Mouse (Mus musculus) stomach, embryonic 15.5 days (tissue): Measurements from ENCODE around the gene Pcgf1. TPM values are rescaled to one million over a fixed set of nuclear protein-coding genes. Genes with fewer than 3 reads are reported as not detected.

ENCODE experiments used
- ATAC-seq: fragments of 200-750 bp; cut with Nextera tagmentation; 2 replicates; pipeline ENCODE4 v1.8.0; 2017; ENCODE audit warnings: low read depth, moderate number of reproducible peaks, moderate TSS enrichment; ENCODE audit not compliant: insufficient read depth, low FRiP score
- H3K27ac ChIP-seq: fragments of 300-500 bp; sonication (generic); 2 replicates; pipeline ENCODE4 v1.5.1; 2015; ENCODE audit warnings: mild to moderate bottlenecking, inconsistent platforms
- H3K27me3 ChIP-seq: fragments of 300-500 bp; sonication (generic); replicated peaks from 2 replicates; pipeline ENCODE4 v1.6.1; 2015; ENCODE audit warnings: inconsistent platforms
- H3K36me3 ChIP-seq: fragments of 300-500 bp; sonication (generic); 2 replicates; pipeline ENCODE4 v1.6.1; 2015; ENCODE audit warnings: inconsistent platforms
- H3K4me1 ChIP-seq: fragments of 300-500 bp; sonication (generic); 2 replicates; pipeline ENCODE4 v1.6.1; 2015; ENCODE audit warnings: inconsistent platforms
- H3K4me2 ChIP-seq: fragments of 300-500 bp; sonication (generic); 2 replicates; pipeline ENCODE4 v1.6.1; 2015; ENCODE audit warnings: mild to moderate bottlenecking, inconsistent platforms
- H3K4me3 ChIP-seq: fragments of 300-500 bp; sonication (generic); replicated peaks from 2 replicates; pipeline ENCODE4 v1.5.1; 2015; ENCODE audit warnings: inconsistent platforms
- H3K9ac ChIP-seq: fragments of 300-500 bp; sonication (generic); 2 replicates; pipeline ENCODE4 v1.6.1; 2015; ENCODE audit warnings: inconsistent platforms
- H3K9me3 ChIP-seq: fragments of 300-500 bp; sonication (generic); 2 replicates; pipeline ENCODE4 v1.6.1; 2016; ENCODE audit warnings: inconsistent platforms
- WGBS: fragments of 180-500 bp; shearing (Covaris S2); methylation state at CpG from one replicate; pipeline ENCODE4 v1.1.7; 2015; 5-methylcytosine and 5-hydroxymethylcytosine counted together
- microRNA counts: library from miRNA; unstranded; fragments of <30 nt; microRNA quantifications from one replicate; lab custom pipeline; 2016
- microRNA-seq: library from miRNA; unstranded; fragments of <30 nt; microRNA quantifications from one replicate; pipeline ENCODE4, GENCODE M21; 2016
- polyA plus RNA-seq: library from polyadenylated mRNA; unstranded; fragments of >200 nt; fragmentation: Nextera tagmentation; extraction: Ambion mirVana; gene quantifications from 2 replicates; pipeline ENCODE4 v1.2.1, GENCODE M21; 2015

Pcgf1 gene
- polyA plus RNA-seq, 1 experiment from 2014 or later, result 34.6 TPM

GRCm38 (mm10) chr6:83120930-83121862 is 43.5 kb downstream of the Pcgf1 start, which contains the start of gene Wbp1:
TSS of gene Wbp1 (minus strand) at chr6:83121559.
- Histone ChIP-seq H3K4me3 (peak within 1 kb of the TSS; percentile 59), H3K36me3 (peaks cover 18% of the 10 kb centered on the region), H3K4me1 (peaks cover 53% of the 10 kb centered on the region), H3K9me3 (no peaks in the 10 kb centered on the region), H3K4me2 (peak within 1 kb of the TSS; percentile 97), H3K9ac (peak within 1 kb of the TSS; percentile 75), H3K27ac (peak within 1 kb of the TSS; percentile 98), H3K27me3 (no peaks in the 10 kb centered on the region)
- under 1% methylated on average over 38 of the region's 38 CpGs for WGBS
- ATAC-seq, result peak; percentile 95

- Histone ChIP-seq H3K4me2 (peak overlapping the region; percentile 97), H3K9me3 (no peaks in the 10 kb centered on the region), H3K4me3 (peak overlapping the region; percentile 59), H3K27me3 (no peaks in the 10 kb centered on the region), H3K27ac (peak overlapping the region; percentile 98), H3K9ac (peak overlapping the region; percentile 75), H3K36me3 (peaks cover 13% of the 10 kb centered on the region), H3K4me1 (peaks cover 45% of the 10 kb centered on the region)
- ATAC-seq, result no peak
- under 1% methylated on average over 50 of the region's 52 CpGs for WGBS
Observed at GRCm38 (mm10) chr6:83121863-83122710, 44.4 kb downstream of the Pcgf1 start.

GRCm38 (mm10) chr6:83122961-83123360 is 45.3 kb downstream of the Pcgf1 start:
- Histone ChIP-seq H3K9ac (no peak overlapping the region), H3K4me2 (peak overlapping the region; percentile 97), H3K9me3 (no peaks in the 10 kb centered on the region), H3K4me3 (peak overlapping the region; percentile 59; the same call in 1 of the 2 replicates), H3K36me3 (peaks cover 9% of the 10 kb centered on the region), H3K27me3 (no peaks in the 10 kb centered on the region), H3K27ac (peak overlapping the region; percentile 98; the same call in 1 of the 2 replicates), H3K4me1 (peaks cover 45% of the 10 kb centered on the region)
- ATAC-seq, result no peak
- 79% methylated on average over 5 of the region's 5 CpGs for WGBS

- WGBS, result under 1% methylated on average over 30 of the region's 30 CpGs
- H3K4me1 ChIP-seq, result peaks cover 32% of the 10 kb centered on the region
- H3K9me3 ChIP-seq, result no peaks in the 10 kb centered on the region
- H3K4me3 ChIP-seq, result peak overlapping the region; percentile 71
- ATAC-seq, result 0 out of 2 replicates have a peak, but pooled peaks have one; percentile 3
- peak overlapping the region; percentile 60 for H3K9ac ChIP-seq
- peak overlapping the region; percentile 89 for H3K4me2 ChIP-seq
- no peaks in the 10 kb centered on the region; the same call in 1 of the 2 replicates for H3K36me3 ChIP-seq
- no peaks in the 10 kb centered on the region for H3K27me3 ChIP-seq
- H3K27ac ChIP-seq, result peak overlapping the region; percentile 75
Observed at GRCm38 (mm10) chr6:83124851-83125312, 47.2 kb downstream of the Pcgf1 start.

GRCm38 (mm10) chr6:83125331-83125730 is 47.7 kb downstream of the Pcgf1 start, which contains the start of gene Ino80b:
TSS of gene Ino80b (minus strand) at chr6:83125431.
- peaks cover 28% of the 10 kb centered on the region for H3K4me1 ChIP-seq
- ATAC-seq, result no peak
- no peaks in the 10 kb centered on the region for H3K36me3 ChIP-seq
- peak within 1 kb of the TSS; percentile 89 for H3K4me2 ChIP-seq
- H3K27me3 ChIP-seq, result no peaks in the 10 kb centered on the region
- 22% methylated on average over 5 of the region's 5 CpGs for WGBS
- no peaks in the 10 kb centered on the region for H3K9me3 ChIP-seq
- peak within 1 kb of the TSS; percentile 75 for H3K27ac ChIP-seq
- H3K9ac ChIP-seq, result peak within 1 kb of the TSS; percentile 60
- H3K4me3 ChIP-seq, result peak within 1 kb of the TSS; percentile 71

- no peak overlapping the region for H3K9ac ChIP-seq
- H3K27ac ChIP-seq, result no peak overlapping the region
- no peaks in the 10 kb centered on the region for H3K27me3 ChIP-seq
- H3K36me3 ChIP-seq, result no peaks in the 10 kb centered on the region
- H3K4me1 ChIP-seq, result peaks cover 33% of the 10 kb centered on the region
- no peaks in the 10 kb centered on the region for H3K9me3 ChIP-seq
- H3K4me2 ChIP-seq, result no peak overlapping the region
- ATAC-seq, result no peak
- no peak overlapping the region for H3K4me3 ChIP-seq
- 93% methylated on average over 5 of the region's 5 CpGs for WGBS
Observed at GRCm38 (mm10) chr6:83127419-83127818, 49.8 kb downstream of the Pcgf1 start.

MicroRNAs within 50 kb of the gene (microRNA counts, 519-probe panel; counts per million panel counts)
- microRNA mmu-miR-3470a+mmu-miR-3470b (lab: Ali Mortazavi, UCI), result 1,945 counts per million, percentile 21 among the panel's probes with 10 or more counts

Small RNAs within 50 kb of the gene (microRNA-seq; reads per million reads assigned to microRNA genes)
- gene Mir3470a (not detected), gene Mir7040 (not detected)

Other genes with a start within 250 kb of the Pcgf1 start
- gene Sema4f, start 138.1 kb upstream of the Pcgf1 start, polyA plus RNA-seq, result 2.0 and 2.1 TPM in 2 replicates
- gene M1ap, start 131.0 kb upstream of the Pcgf1 start, polyA plus RNA-seq, result 0.84 and 1.2 TPM in 2 replicates
- 11.9 and 14.3 TPM in 2 replicates for gene Dok1, start 44.4 kb upstream of the Pcgf1 start, polyA plus RNA-seq
- 14.2 and 16.2 TPM in 2 replicates for gene Loxl3, start 43.7 kb upstream of the Pcgf1 start, polyA plus RNA-seq
- gene Aup1, start 23.3 kb upstream of the Pcgf1 start, polyA plus RNA-seq, result 211 and 212 TPM in 2 replicates
- gene Htra2, start 22.6 kb upstream of the Pcgf1 start, polyA plus RNA-seq, result 86.6 and 94.1 TPM in 2 replicates
- 5.4 and 7.1 TPM in 2 replicates for gene Dqx1, start 20.0 kb upstream of the Pcgf1 start, polyA plus RNA-seq
- 7.5 and 9.3 TPM in 2 replicates for gene Tlx2, start 7.6 kb upstream of the Pcgf1 start, polyA plus RNA-seq
- 0.59 and 0.63 TPM in 2 replicates for gene Lbx2, start 8.5 kb downstream of the Pcgf1 start, polyA plus RNA-seq
- gene Ccdc142, start 23.7 kb downstream of the Pcgf1 start, polyA plus RNA-seq, result 2.5 and 3.6 TPM in 2 replicates
- gene Gm42688, start 23.7 kb downstream of the Pcgf1 start, polyA plus RNA-seq, result 2.7 and 2.8 TPM in 2 replicates
- gene Mrpl53, start 31.2 kb downstream of the Pcgf1 start, polyA plus RNA-seq, result 122 and 136 TPM in 2 replicates
- gene Mogs, start 37.6 kb downstream of the Pcgf1 start, polyA plus RNA-seq, result 53.6 and 58.0 TPM in 2 replicates
- gene Wbp1, start 43.7 kb downstream of the Pcgf1 start, polyA plus RNA-seq, result 91.5 and 101 TPM in 2 replicates
- gene Ino80b, start 47.6 kb downstream of the Pcgf1 start, polyA plus RNA-seq, result 11.3 and 11.4 TPM in 2 replicates
- gene Rtkn, start 57.6 kb downstream of the Pcgf1 start, polyA plus RNA-seq, result 31.3 and 31.9 TPM in 2 replicates
- gene Wdr54, start 78.5 kb downstream of the Pcgf1 start, polyA plus RNA-seq, result 3.6 and 5.1 TPM in 2 replicates
- 2.3 and 2.7 TPM in 2 replicates for gene 1700003E16Rik, start 78.5 kb downstream of the Pcgf1 start, polyA plus RNA-seq
- gene Dctn1, start 88.1 kb downstream of the Pcgf1 start, polyA plus RNA-seq, result 84.7 and 86.1 TPM in 2 replicates
- 0.26 and 0.40 TPM in 2 replicates for gene Slc4a5, start 142.0 kb downstream of the Pcgf1 start, polyA plus RNA-seq
- 33.7 and 42.0 TPM in 2 replicates for gene Mthfd2, start 248.0 kb downstream of the Pcgf1 start, polyA plus RNA-seq
- 63.5 and 64.5 TPM in 2 replicates for gene Mob1a, start 248.1 kb downstream of the Pcgf1 start, polyA plus RNA-seq